Mouse (Mus musculus) large intestine, adult 2 months (tissue): ENCODE measurements around the gene Msi1. TPM values are rescaled to one million over a fixed set of nuclear protein-coding genes. Genes with fewer than 3 reads are reported as not detected.

ENCODE experiments used
- polyA plus RNA-seq: library from polyadenylated mRNA; depleted of rRNA; stranded (reverse); fragments of >200 nt; gene quantifications from 2 replicates; pipeline ENCODE4 v1.2.3, GENCODE M21; 2012; rRNA removed

Gene Msi1
- polyA plus RNA-seq, 1 experiment = 8.7 TPM

Other genes starting within 250 kb of the Msi1 start
- gene Cabp1, start 235.2 kb upstream of the Msi1 start, polyA plus RNA-seq = 1.1 and 1.4 TPM in 2 replicates
- gene Pop5, start 193.8 kb upstream of the Msi1 start, polyA plus RNA-seq = 68.2 and 68.5 TPM in 2 replicates
- gene Rnf10, start 156.7 kb upstream of the Msi1 start, polyA plus RNA-seq = 111 and 116 TPM in 2 replicates
- 16.0 and 17.1 TPM in 2 replicates for gene Coq5, start 149.9 kb upstream of the Msi1 start, polyA plus RNA-seq
- gene Dynll1, start 128.6 kb upstream of the Msi1 start, polyA plus RNA-seq = 147 and 222 TPM in 2 replicates
- gene Srsf9, start 102.4 kb upstream of the Msi1 start, polyA plus RNA-seq = 28.5 and 31.3 TPM in 2 replicates
- 8.3 and 9.4 TPM in 2 replicates for gene Gatc, start 88.4 kb upstream of the Msi1 start, polyA plus RNA-seq
- gene Triap1, start 88.4 kb upstream of the Msi1 start, polyA plus RNA-seq = 22.4 and 22.9 TPM in 2 replicates
- gene Cox6a1, start 80.6 kb upstream of the Msi1 start, polyA plus RNA-seq = 3,102 and 3,530 TPM in 2 replicates
- gene Pla2g1b, start 36.7 kb downstream of the Msi1 start, polyA plus RNA-seq = 1.2 and 7.7 TPM in 2 replicates
- gene Sirt4, start 55.1 kb downstream of the Msi1 start, polyA plus RNA-seq = 17.3 and 24.2 TPM in 2 replicates
- gene Pxn, start 77.1 kb downstream of the Msi1 start, polyA plus RNA-seq = 76.8 and 135 TPM in 2 replicates
- gene Rplp0, start 129.9 kb downstream of the Msi1 start, polyA plus RNA-seq = 2,416 and 2,431 TPM in 2 replicates
- gene Gcn1l1, start 135.7 kb downstream of the Msi1 start, polyA plus RNA-seq = 26.0 and 34.9 TPM in 2 replicates
- 52.8 and 56.6 TPM in 2 replicates for gene Rab35, start 202.3 kb downstream of the Msi1 start, polyA plus RNA-seq